Mouse (Mus musculus) ES-Bruce4 (cell line): ENCODE data around the gene Stox2. TPM values are rescaled to one million over a fixed set of nuclear protein-coding genes. Genes with fewer than 3 reads are reported as not detected.

Experiments used
- H3K27ac ChIP-seq: 2 replicates; pipeline ENCODE4 v1.5.1; 2012; ENCODE audit warnings: low read length, inconsistent platforms; ENCODE audit not compliant: insufficient read depth
- H3K27me3 ChIP-seq: 2 replicates; pipeline ENCODE4 v1.6.1; 2012; ENCODE audit warnings: mild to moderate bottlenecking, low read length, inconsistent platforms; ENCODE audit not compliant: control insufficient read depth, poor library complexity, insufficient read depth, severe bottlenecking
- H3K36me3 ChIP-seq: 2 replicates; pipeline ENCODE4 v1.6.1; 2012; ENCODE audit warnings: inconsistent platforms, mild to moderate bottlenecking, low read length, moderate library complexity; ENCODE audit not compliant: control insufficient read depth, poor library complexity, insufficient read depth, severe bottlenecking
- H3K4me1 ChIP-seq: one replicate; pipeline ENCODE4 v1.8.1; 2011; ENCODE audit warnings: low read length; ENCODE audit not compliant: control insufficient read depth, insufficient read depth
- H3K4me3 ChIP-seq: 2 replicates; pipeline ENCODE4 v1.5.1; 2011; ENCODE audit warnings: low read depth, mild to moderate bottlenecking, low read length
- H3K9ac ChIP-seq: 2 replicates; pipeline ENCODE4 v1.6.1; 2012; ENCODE audit warnings: low read depth, mild to moderate bottlenecking, inconsistent platforms; ENCODE audit not compliant: poor library complexity, severe bottlenecking
- H3K9me3 ChIP-seq: replicated peaks from 2 replicates; pipeline ENCODE4 v1.6.1; 2012; ENCODE audit warnings: mild to moderate bottlenecking, low read length, inconsistent platforms; ENCODE audit not compliant: control insufficient read depth, poor library complexity, insufficient read depth, severe bottlenecking
- CTCF ChIP-seq: IDR thresholded peaks from one replicate; pipeline ENCODE4 v1.8.1; 2011; ENCODE audit warnings: low read depth, low read length
- EP300 ChIP-seq: IDR thresholded peaks from 2 replicates; pipeline ENCODE4 v1.6.1; 2011; ENCODE audit warnings: low read depth, low read length; ENCODE audit not compliant: insufficient read depth
- POLR2A ChIP-seq: IDR thresholded peaks from one replicate; pipeline ENCODE4 v1.8.1; 2011; ENCODE audit warnings: low read length; ENCODE audit not compliant: insufficient read depth
- polyA plus RNA-seq: library from polyadenylated mRNA; stranded (reverse); fragments of >200 nt; gene quantifications from 2 replicates; pipeline ENCODE4 v1.2.4, GENCODE M21; 2011; ENCODE audit warnings: low read depth; ENCODE audit not compliant: missing spikeins, insufficient read depth, insufficient read length

Gene Stox2
- polyA plus RNA-seq, 1 experiment = 5.1 TPM

GRCm38 (mm10) chr8:47413524-47414257 lies 32.5 kb downstream of the Stox2 start:
- H3K4me1 ChIP-seq = no peaks in the 10 kb centered on the region
- no peak for TF ChIP-seq EP300
- TF ChIP-seq POLR2A = no peak
- TF ChIP-seq CTCF = no peak
- no peak overlapping the region for H3K27ac ChIP-seq
- H3K36me3 ChIP-seq = no peaks in the 10 kb centered on the region
- H3K4me3 ChIP-seq = peak overlapping the region; percentile 84
- H3K27me3 ChIP-seq = peaks cover 42% of the 10 kb centered on the region
- peak overlapping the region; percentile 67 for H3K9ac ChIP-seq
- no peaks in the 10 kb centered on the region for H3K9me3 ChIP-seq

GRCm38 (mm10) chr8:47412696-47413523 lies 33.3 kb downstream of the Stox2 start:
- Histone ChIP-seq H3K9me3 (no peaks in the 10 kb centered on the region), H3K9ac (peak overlapping the region; percentile 67), H3K27ac (no peak overlapping the region), H3K4me1 (no peaks in the 10 kb centered on the region), H3K27me3 (peaks cover 44% of the 10 kb centered on the region), H3K36me3 (no peaks in the 10 kb centered on the region), H3K4me3 (peak overlapping the region; percentile 84)
- TF ChIP-seq POLR2A = no peak
- no peak for TF ChIP-seq EP300
- TF ChIP-seq CTCF = no peak

- TF ChIP-seq POLR2A (no peak), CTCF (no peak), EP300 (no peak)
- Histone ChIP-seq H3K9ac (peak overlapping the region; percentile 67), H3K36me3 (no peaks in the 10 kb centered on the region), H3K27ac (no peak overlapping the region), H3K27me3 (peaks cover 44% of the 10 kb centered on the region), H3K4me3 (peak overlapping the region; percentile 84), H3K4me1 (no peaks in the 10 kb centered on the region), H3K9me3 (no peaks in the 10 kb centered on the region)
Measured at GRCm38 (mm10) chr8:47411994-47412695, 34.0 kb downstream of the Stox2 start.

GRCm38 (mm10) chr8:47411321-47411720 lies 34.8 kb downstream of the Stox2 start:
- Histone ChIP-seq H3K9ac (no peak overlapping the region), H3K9me3 (no peaks in the 10 kb centered on the region), H3K36me3 (no peaks in the 10 kb centered on the region), H3K27me3 (peaks cover 44% of the 10 kb centered on the region), H3K4me1 (no peaks in the 10 kb centered on the region), H3K4me3 (no peak overlapping the region), H3K27ac (no peak overlapping the region)
- TF ChIP-seq POLR2A (no peak), EP300 (no peak), CTCF (no peak)

- TF ChIP-seq POLR2A (no peak), CTCF (no peak), EP300 (no peak)
- Histone ChIP-seq H3K4me1 (no peaks in the 10 kb centered on the region), H3K27ac (no peak overlapping the region), H3K36me3 (no peaks in the 10 kb centered on the region), H3K9ac (no peak overlapping the region), H3K27me3 (peaks cover 39% of the 10 kb centered on the region), H3K4me3 (no peak overlapping the region), H3K9me3 (no peaks in the 10 kb centered on the region)
Measured at GRCm38 (mm10) chr8:47409061-47409460, 37.1 kb downstream of the Stox2 start.
